Mouse (Mus musculus): ENCODE measurements around the gene Nacc1. TPM values are rescaled to one million over a fixed set of nuclear protein-coding genes. Genes with fewer than 3 reads are reported as not detected.

The Nacc1 gene
- polyA plus RNA-seq, 1 experiment from 2014 or later, result 109 TPM

DNA sequence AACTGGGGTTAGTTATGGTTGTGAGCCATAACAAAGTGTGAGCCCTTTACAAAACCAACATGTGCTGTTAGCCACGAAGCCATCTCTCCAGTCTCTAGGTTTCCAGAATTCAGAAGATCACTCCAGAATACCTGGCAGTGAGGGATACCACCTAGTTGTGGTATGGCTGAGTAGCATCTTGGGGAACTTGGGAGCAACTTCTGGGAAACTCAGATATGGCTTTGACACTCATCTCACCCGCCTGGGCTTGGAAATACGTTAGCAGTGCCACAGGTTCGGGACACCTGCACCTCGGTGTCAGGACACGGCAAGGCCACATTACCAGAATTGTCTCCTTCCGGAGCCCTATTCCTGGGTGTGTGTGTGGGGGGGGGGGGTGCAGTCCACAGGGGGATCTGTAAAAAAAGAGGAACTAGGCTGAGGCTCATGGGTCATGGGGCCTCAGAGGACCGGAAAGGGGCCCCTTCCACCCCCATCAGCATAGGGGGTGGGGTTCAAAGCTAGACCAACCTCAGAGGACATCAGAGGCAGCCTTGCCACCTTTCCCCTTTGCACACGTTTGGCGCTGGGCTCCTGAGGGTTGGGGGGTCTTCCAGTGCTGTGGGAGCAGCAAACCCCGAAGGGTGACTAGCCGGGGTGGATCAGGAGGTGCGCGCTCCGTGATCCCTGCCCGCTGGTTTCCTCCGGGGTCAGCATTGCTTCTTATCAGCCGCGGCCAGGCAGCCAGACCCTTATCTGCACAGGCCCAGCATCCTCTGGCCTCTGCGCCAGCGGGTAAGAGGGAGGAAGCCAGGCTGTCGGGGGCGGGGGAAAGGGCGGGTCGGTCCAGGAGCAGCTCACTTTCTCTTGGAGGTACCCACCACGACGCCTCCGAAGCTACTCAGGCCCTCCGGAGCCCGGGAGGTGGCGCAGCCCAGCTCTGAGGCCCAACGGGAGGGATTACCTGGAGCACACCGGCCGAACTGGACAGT, 13.6 kb upstream of the Nacc1 start, which contains the start of gene Lyl1:
Gene Lyl1, plus strand, starts transcription at position 517 of the 971 bp plus-strand sequence.
- in situ Hi-C loops (cut with MboI; ENCODE audit: low pct_unique_long_range_greater_than_20kb), result loop anchor here (5.0 kb wide), 1 partner anchor 36 kb away; no protein-coding TSS in a partner anchor
- no peak for ATAC-seq
- ChIA-PET POLR2A (interaction anchor here (0.7 to 2.7 kb wide), 2 partner anchors 114 to 336 kb away, joined by 3 to 6 read pairs; partner anchors contain the start of gene Tnpo2), CTCF (interaction anchor here (1.3 to 3.7 kb wide), 3 partner anchors 104 to 114 kb away, joined by 5 to 20 read pairs (median 5); no protein-coding TSS in a partner anchor)
- DNase-seq (ENCODE audit: low read depth, low spot score), result no peak
- no peaks in the 10 kb centered on the region for H3K27me3 ChIP-seq
- TF ChIP-seq CTCF (IDR thresholded peaks at IDR 0.05), result no peak

DNA sequence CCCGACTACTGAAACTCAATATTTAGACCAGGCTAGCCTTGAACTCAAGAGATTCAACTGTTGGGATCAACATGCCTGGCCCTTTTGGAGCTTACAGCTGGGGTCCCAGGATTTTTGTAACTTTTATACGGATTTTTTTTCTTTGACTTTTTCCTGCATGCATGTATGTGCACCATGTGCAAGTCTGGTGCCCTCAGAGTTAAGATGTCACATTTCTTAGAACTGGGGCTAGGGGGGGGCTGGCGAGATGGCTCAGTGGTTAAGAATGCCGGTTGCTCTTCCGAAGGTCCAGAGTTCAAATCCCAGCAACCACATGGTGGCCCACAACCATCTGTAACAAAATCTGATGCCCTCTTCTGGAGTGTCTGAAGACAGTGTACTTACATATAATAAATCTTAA, 12.9 kb upstream of the Nacc1 start:
- DNase-seq (ENCODE audit: low read depth, low spot score) (no peak), ATAC-seq (no peak)
- in situ Hi-C loops (cut with MboI; ENCODE audit: low pct_unique_long_range_greater_than_20kb), result loop anchor here (5.0 kb wide), 1 partner anchor 37 kb away; no protein-coding TSS in a partner anchor
- no peaks in the 10 kb centered on the region for H3K27me3 ChIP-seq
- ChIA-PET POLR2A (interaction anchor here (0.7 to 2.7 kb wide), 2 partner anchors 115 to 336 kb away, joined by 3 to 6 read pairs; partner anchors contain the start of gene Tnpo2), CTCF (interaction anchor here (1.3 to 3.7 kb wide), 3 partner anchors 104 to 115 kb away, joined by 5 to 20 read pairs (median 5); no protein-coding TSS in a partner anchor)
- no peak for TF ChIP-seq CTCF (IDR thresholded peaks at IDR 0.05)

DNA sequence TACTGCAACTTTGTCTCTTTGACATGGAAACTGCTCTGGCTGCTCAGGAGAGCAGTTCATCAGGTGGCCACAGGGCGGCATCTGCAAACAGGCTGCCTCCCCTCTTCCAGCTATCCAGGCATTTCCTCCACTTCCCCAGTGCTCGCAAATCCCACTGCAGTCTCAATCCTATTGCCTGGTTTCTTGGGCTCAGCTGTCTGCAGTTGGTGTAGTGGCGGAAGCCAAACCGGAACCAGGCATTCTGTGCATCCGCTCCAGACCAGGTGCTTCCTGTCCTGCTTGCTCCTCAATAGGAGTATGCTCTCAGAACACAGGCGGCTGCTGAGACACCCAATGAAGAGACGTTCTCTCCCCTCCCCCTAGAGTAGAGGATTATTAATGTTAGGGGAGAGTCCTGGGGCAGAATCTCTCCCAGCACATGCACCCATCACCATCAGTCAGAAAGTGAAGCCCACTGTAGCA, 12.2 kb upstream of the Nacc1 start:
- TF ChIP-seq CTCF (IDR thresholded peaks at IDR 0.05), result no peak
- peak; percentile 34 for ATAC-seq
- DNase-seq (ENCODE audit: low read depth, low spot score), result no peak
- no peaks in the 10 kb centered on the region for H3K27me3 ChIP-seq
- in situ Hi-C loops (cut with MboI; ENCODE audit: low pct_unique_long_range_greater_than_20kb), result loop anchor here (5.0 kb wide), 2 partner anchors 37 to 117 kb away; no protein-coding TSS in a partner anchor
- POLR2A ChIA-PET, result interaction anchor here (0.7 to 2.7 kb wide), 3 partner anchors 35 to 337 kb away, joined by 3 to 6 read pairs (median 3); partner anchors contain the start of gene Tnpo2
- CTCF ChIA-PET, result interaction anchor here (1.3 to 3.7 kb wide), 6 partner anchors 9 to 115 kb away, joined by 4 to 20 read pairs (median 5); no protein-coding TSS in a partner anchor

DNA sequence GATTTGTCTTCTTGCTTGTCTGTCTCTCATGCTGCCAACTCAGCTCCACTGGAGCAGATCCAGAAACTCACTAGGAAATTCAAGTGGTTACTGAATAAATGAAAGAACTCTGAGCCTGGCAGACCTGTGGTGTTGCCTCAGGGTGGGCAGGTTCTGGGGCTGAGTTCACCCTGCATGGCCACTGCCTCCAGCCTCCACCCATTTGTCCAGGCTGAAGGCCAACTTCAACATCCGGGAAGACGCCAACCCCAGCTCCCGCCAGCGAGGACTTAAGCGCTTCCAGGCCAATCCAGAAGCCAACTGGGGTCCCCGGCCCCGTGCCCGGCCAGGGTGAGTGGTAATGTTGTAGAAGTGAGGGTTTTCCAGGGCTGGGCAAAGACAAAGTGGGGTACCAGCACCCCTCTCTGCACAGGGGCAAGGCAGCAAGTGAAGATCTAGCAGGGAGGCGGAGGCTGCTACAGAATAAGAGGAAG, 11.3 kb upstream of the Nacc1 start:
- DNase-seq (ENCODE audit: low read depth, low spot score), result peak; percentile 56
- TF ChIP-seq CTCF (IDR thresholded peaks at IDR 0.05), result no peak
- H3K27me3 ChIP-seq, result no peaks in the 10 kb centered on the region
- CTCF ChIA-PET, result interaction anchor here (0.9 to 3.7 kb wide), 7 partner anchors 9 to 116 kb away, joined by 3 to 20 read pairs (median 5); no protein-coding TSS in a partner anchor
- ATAC-seq, result peak; percentile 23
- in situ Hi-C loops (cut with MboI; ENCODE audit: low pct_unique_long_range_greater_than_20kb), result loop anchor here (5.0 kb wide), 1 partner anchor 118 kb away; no protein-coding TSS in a partner anchor
- POLR2A ChIA-PET, result interaction anchor here (0.6 to 2.7 kb wide), 6 partner anchors 10 to 116 kb away, joined by 3 to 6 read pairs (median 4); no protein-coding TSS in a partner anchor

DNA sequence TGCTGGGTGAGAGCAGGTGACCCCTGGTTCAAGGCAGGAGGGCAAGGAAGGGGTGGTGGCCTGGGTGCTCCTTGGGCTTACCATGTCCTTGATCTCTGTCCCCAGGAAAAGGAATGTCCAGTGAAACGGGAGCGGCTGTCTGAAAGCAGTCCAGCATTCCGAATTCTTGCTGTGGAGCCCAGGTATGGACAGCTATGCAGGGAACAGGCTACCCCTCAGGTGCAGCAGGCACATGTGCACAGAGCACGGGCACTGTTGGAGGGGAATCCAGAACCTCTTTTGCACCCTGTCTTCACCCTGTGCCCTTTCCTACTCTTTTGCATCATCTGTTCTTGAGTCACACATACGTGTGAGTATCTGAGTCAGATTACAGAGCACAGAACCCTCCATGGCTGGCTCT, 10.6 kb upstream of the Nacc1 start:
- in situ Hi-C loops (cut with MboI; ENCODE audit: low pct_unique_long_range_greater_than_20kb), result loop anchor here (5.0 kb wide), 1 partner anchor 119 kb away; no protein-coding TSS in a partner anchor
- TF ChIP-seq CTCF (IDR thresholded peaks at IDR 0.05), result no peak
- CTCF ChIA-PET, result interaction anchor here (0.6 to 3.7 kb wide), 6 partner anchors 11 to 117 kb away, joined by 3 to 20 read pairs (median 4); no protein-coding TSS in a partner anchor
- no peaks in the 10 kb centered on the region for H3K27me3 ChIP-seq
- POLR2A ChIA-PET, result interaction anchor here (0.6 to 2.7 kb wide), 5 partner anchors 13 to 117 kb away, joined by 3 to 6 read pairs (median 5); no protein-coding TSS in a partner anchor
- DNase-seq (ENCODE audit: low read depth, low spot score) (no peak), ATAC-seq (no peak)

DNA sequence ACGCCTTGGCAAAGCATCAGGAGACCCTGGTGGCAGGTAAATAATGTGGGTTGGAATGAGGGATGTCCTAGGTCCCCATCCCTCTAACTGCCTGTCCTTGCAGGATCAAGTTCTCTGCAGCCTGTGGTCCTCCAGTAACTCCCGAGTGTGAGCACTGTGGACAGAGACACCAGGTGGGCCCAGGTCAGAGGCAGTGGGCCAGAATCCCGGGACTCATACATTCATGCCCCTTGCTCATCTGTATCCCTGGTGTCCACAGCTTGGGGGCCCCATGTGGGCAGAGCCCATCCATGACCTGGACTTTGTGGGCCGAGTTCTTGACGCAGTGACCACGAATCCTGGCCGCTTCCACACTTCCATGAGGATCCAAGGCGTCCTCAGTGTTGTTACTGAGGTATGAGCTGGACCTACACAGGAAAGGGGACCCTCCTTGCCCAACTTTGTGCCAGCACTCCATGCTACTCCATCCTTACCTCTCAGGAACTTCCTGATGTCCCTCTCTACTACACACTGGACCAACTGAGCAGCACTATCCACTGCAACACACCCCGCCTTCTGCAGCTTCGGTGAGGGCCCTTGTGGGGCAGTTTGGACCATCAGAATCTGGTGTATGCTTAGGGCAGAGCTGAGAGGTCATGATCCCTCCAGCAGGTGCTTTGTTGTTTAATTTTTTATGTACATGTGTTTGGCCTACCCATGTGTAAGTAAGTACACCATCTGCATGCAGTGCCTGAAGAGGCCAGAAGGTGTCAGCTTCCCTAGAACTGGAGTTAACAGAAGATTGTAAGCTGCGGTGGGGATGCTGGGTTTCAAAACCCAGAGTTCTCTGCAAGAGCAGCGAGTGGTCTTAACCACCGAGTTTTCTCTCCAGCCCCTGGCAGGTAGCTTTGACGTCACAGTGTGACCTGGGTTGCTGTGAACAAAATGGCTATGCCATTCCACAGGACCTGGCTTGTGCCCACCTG, 9.8 kb upstream of the Nacc1 start:
- no peak for DNase-seq (ENCODE audit: low read depth, low spot score)
- POLR2A ChIA-PET, result interaction anchor here (1.1 kb wide), 1 partner anchor 14 kb away, joined by 3 read pairs; no protein-coding TSS in a partner anchor

DNA sequence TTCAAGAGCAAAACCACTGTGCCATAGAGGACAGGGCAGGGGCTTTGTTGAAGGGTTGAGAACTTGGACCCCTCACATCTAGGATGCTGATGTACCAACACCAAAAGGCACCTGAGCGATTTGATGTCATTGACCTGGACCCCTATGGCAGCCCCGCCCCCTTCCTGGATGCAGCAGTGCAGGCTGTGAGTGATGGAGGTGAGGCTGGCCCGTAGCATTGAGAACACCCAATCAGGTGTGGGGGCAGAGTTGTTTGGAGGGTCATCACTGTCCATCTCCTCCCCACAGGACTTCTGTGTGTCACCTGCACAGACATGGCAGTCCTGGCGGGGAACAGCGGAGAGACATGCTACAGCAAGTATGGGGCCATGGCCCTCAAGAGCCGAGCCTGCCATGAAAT, 7.5 kb upstream of the Nacc1 start:
- ATAC-seq, result no peak
- in situ Hi-C loops (cut with MboI; ENCODE audit: low pct_unique_long_range_greater_than_20kb), result loop anchor here (5.0 kb wide), 1 partner anchor 122 kb away; no protein-coding TSS in a partner anchor
- CTCF ChIA-PET, result no interaction called here
- no peaks in the 10 kb centered on the region for H3K27me3 ChIP-seq
- DNase-seq (ENCODE audit: low read depth, low spot score), result no peak
- no peak for TF ChIP-seq CTCF (IDR thresholded peaks at IDR 0.05)
- POLR2A ChIA-PET, result no interaction called here

More for the DNA sequence above, 9.8 kb upstream of the Nacc1 start:
- no peak for TF ChIP-seq CTCF (IDR thresholded peaks at IDR 0.05)
- in situ Hi-C loops (cut with MboI; ENCODE audit: low pct_unique_long_range_greater_than_20kb), result loop anchor here (5.0 kb wide), 1 partner anchor 120 kb away; no protein-coding TSS in a partner anchor
- ATAC-seq, result no peak
- no peaks in the 10 kb centered on the region for H3K27me3 ChIP-seq
- CTCF ChIA-PET, result interaction anchor here (0.6 to 3.7 kb wide), 6 partner anchors 12 to 118 kb away, joined by 3 to 20 read pairs (median 4); no protein-coding TSS in a partner anchor

DNA sequence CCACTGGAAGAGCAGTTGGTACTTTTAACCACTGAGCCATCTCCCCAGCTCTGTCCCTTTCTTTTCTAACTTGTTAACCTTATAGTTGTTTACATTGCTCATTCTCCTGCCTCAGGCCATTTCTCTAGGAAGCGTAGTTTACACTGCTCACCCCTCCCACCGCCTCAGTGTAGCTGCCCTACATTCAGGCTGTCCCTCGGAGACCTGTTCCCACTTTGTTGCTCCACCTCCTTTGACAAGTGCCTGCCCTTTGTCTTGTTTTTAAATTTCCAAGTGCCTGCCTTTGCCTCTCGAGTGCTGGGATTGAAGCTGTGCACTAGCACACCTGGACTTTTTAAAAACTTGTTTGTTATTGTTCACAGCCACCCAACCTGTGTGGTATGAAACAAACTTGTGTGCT, 5.7 kb upstream of the Nacc1 start:
- ChIA-PET CTCF (no interaction called here), POLR2A (interaction anchor here (0.6 kb wide), 1 partner anchor 77 kb away, joined by 4 read pairs; no protein-coding TSS in a partner anchor)
- in situ Hi-C loops (cut with MboI; ENCODE audit: low pct_unique_long_range_greater_than_20kb), result no loop called here
- ATAC-seq, result no peak
- DNase-seq (ENCODE audit: low read depth, low spot score), result no peak
- TF ChIP-seq CTCF (IDR thresholded peaks at IDR 0.05), result no peak
- no peaks in the 10 kb centered on the region for H3K27me3 ChIP-seq

Data from Patski (cell line).